Mouse (Mus musculus): ENCODE data around the gene Tanc2.

Gene Tanc2

DNA sequence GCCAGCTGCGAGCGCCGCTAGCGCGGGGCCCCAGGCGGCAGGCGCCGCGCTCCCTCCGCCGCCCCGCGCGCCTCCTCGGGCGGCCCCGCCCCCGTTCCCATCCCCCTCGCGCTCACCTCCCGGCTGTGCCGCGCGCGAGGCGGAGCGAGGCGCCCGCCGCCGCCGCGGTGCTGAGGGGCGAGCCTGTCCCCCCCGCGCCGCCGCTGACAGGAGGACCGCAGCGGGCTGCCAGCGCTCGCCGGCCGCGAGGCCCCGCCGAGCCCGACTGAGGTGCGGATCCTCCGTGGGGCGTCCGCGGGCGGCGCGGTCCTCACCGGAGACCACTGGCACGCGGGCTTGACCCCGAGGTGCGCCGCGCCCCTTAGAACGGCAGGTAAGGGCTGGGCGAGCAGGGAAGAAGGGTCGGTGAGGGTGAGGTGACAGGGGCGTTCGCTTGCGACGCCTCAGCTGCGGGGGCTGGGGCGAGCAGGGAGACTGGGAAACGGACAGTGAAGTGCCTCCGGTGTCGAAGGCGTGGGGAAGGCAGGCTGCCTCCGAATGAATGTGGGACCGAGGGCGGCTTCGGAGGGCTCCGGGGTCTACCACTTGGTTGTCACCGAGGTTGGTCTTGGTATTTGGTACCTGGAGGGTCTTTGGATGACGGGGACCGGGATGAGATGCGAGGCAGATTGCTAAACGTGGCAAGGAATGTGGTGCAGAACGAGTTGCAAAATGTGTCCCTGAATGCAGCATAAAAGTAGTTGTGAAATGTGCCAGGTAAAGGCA lies at the start of gene Tanc2:
Gene Tanc2 (plus strand): TSS at position 110 of the 765 bp plus-strand sequence.
- peak; percentile 70 for DNase-seq (ENCODE audit: low read depth)

DNA sequence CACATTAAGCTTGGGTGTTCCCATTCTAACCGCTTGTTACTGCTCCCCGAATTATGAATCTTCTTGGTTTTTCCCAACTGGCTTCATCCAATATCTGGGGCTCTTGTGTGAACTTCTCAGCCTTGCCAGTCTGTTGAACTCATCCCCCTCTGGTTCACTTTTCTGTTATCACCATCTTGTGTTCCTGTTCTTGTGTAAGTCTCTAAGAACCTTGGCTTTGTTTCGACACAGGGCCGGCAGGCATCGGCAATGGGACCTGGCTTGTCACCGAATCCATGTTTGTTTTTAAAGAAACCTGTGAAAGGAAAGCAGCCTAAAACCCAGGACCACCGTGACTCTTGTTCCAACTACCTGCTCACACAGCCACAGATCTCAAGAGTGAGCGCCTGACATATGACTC lies 49.0 kb upstream of the Tanc2 start:
- no peak for DNase-seq (ENCODE audit: low read depth)

DNA sequence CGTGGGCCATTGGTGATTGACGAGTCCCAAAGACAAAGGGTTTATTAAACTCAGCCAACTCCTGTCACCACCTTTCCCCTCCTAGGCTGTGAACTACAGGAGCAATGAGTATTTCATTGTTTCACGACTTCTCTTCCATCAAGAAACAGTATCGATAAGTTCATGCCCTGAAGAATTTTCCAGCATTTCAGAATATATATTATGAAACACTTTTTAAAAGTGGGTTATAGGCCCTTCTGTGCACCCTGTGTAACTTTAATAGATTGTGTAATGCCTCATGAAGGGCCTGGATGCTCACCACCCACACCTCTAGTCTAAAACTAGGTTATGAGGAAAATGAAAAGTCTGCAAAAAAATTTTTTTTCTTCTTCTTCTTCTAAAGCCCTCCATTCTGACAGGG lies 48.4 kb upstream of the Tanc2 start:
- DNase-seq (ENCODE audit: low read depth), result no peak

DNA sequence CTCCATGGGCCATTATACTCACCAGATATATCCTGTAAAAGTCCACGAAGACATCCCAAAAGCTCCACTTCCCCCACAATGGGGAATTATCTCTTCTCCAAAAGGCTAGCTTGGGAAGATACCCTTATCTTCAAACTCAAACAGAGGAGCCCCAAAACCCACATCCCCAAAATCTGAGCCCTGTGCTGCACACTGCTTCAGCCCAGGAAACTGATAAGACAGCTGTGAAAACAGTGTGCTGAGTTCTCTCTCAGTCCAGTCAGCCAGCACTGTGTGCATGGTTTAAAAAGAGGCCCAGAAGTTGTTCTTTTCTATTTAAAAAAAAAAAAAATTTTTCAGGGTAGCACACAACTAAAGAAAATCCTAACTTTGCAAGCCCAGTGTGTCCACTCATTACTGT lies 47.7 kb upstream of the Tanc2 start:
- DNase-seq (ENCODE audit: low read depth), result no peak

DNA sequence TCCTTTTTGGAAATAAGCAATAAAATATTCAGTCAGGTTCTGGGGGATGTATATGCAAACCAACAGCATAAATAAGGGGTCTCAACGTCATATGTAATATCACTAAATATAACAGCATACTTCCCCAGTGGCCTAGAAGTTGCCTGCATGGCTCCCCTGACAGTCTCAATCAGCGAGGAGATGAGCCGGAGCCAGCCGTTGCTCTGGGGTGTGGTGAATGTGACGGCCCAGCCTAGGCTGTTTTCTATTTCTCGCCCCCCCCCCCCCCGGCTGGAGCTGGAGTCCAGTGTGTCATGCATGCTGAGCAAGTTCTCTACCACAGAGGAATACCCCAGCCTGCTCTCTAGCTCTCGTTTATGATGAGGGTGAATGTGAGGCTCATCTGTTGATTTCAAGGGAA lies 44.0 kb upstream of the Tanc2 start:
- no peak for DNase-seq (ENCODE audit: low read depth)

DNA sequence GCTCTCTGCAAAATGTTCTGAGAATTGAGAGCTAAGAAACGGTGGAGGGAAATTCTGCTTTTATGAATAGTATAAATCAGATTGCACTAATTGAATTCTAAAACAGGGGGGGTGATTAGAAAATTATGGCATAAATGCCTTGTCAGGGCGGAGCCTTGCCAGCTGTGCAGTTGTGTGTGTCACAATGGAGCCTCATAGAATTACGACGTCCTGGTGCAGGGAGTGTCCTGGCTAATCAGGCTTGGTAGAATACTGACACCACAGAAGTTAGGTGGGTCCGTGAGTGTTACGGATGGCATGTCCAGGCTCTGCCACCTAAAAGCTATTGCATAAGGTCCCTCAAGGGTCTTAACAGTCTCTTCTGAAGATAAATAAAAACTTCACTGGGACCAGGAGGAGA lies 43.4 kb upstream of the Tanc2 start:
- DNase-seq (ENCODE audit: low read depth), result no peak

DNA sequence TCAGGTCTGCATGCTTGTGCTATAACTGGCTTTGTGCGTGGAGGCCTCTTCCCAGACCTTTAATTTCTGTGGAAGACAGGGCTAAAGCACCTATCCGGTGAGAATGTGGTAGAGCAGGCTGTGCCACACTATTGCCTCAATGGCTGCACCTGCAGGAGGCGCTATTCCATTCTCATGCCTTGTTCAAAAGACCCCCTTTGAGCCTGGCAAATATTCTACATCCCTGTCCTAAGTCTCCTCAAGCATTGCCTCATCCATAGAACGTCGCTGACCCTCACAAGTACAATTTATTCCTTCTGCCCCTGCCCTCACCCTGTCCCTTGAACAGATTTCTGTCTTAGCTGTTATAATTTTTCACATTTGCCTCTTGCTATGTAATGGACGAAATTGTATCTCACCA lies 41.4 kb upstream of the Tanc2 start:
- no peak for DNase-seq (ENCODE audit: low read depth)

DNA sequence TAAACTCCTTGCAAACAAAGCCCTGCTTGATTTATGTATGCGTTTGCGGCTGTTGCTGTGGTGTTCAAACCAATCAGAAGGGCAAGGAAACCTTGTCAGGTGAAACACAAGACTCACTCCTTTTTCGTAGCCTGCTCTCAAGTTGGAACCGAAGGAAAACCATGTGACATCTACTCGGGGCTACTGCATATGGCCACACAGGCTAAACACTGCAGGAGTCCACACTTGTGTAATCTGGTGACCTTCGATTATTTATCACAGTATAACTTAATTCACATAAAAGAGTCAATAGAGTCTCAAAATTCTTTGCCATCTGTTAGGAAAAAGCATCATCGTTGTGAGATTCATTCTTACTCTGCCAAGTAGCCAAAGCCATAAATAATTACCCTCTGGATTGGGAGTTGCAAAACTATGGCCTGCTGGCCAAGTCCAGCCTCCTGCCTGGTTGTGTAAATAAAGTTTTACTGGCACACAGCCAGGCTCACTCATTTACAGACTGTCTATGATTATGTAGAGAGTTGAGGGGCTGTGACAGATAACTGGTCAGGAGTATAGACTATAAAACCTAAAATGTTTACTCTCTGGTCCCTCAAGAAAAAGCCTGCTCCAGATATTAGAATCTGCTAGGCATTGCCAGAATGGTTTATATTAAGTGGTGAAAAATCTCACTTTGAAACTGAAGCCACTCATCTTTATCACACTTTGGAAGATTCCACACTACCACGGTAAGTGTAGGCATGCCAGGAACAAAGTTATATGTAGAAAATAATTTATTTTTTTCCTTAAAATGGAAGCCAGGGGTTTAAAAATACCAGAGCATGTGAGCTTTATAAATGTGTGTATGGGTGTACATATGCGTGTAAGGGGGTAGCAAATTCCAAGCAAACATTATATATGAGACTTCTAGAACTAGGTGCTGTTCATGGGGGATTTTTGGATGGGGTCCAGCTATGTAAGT lies 40.3 kb upstream of the Tanc2 start:
- DNase-seq (ENCODE audit: low read depth), result no peak

DNA sequence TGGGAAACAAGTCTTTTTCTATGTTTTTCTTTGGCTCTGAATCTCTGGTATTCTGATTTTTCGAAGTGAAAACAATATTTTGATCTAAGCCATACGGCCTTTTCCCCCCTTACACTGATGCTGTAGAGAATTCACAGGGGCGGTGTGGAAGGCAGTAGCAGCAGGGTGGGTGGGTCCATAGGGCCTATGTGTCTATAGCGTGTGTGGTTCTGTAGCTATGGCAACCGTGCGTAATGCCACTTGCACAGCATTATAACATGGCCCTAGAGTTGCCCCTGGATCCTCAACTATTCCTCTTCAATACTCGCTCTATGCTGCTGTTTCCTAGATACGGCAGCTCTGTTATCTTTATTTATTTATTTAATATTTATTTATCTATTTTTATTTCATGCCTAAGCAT lies 32.5 kb upstream of the Tanc2 start:
- DNase-seq (ENCODE audit: low read depth), result no peak

DNA sequence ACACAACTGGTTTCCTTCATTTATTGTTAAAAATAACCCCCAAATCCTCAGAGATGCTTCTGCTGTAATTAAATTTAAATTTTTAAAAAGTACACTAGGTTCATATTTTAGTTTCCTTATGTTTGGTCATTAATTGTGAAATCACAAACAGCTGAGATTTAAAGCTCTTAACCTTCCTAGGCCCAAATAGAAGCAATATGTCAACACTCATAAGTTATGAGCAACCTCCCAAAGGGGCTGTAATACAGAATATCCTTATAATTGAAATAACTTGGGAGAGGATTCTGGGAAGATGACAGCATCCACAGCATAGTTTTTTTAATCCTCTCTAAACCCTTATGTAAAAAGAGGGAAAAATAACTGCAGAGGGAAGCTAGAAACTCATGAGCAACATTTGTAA lies 31.7 kb upstream of the Tanc2 start:
- no peak for DNase-seq (ENCODE audit: low read depth)

DNA sequence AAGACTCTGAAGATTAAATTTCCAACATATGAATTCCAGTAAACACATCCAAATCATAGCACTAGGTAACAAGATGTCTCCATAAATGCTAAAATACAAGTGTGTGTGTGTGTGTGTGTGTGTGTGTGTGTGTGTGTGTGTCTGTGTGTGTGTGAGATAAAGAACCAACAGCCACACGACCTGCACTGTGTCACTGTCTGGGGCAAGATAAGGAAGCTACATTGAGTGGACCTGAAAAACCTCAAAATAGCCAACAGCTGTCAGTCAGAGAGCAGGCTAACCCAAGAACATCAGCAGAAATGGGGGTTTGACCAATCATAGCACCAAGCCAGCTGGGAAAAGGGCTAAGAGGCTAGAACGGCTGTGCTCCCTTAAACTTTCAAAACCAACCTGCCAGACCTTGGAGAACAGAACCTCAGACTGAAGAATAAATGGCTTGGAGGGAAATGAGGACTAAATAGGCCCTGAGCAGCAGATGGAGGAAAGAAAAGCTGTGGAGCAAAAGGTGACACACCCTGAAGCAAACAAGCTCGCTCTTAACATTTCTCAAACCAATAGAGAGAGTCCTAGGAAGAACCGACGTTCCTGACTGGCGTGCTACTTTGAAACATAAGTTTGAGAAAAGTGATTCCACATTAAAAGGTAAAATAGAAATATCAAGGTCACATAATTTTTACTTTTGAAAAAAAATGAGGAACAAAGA lies 30.8 kb upstream of the Tanc2 start:
- no peak for DNase-seq (ENCODE audit: low read depth)

DNA sequence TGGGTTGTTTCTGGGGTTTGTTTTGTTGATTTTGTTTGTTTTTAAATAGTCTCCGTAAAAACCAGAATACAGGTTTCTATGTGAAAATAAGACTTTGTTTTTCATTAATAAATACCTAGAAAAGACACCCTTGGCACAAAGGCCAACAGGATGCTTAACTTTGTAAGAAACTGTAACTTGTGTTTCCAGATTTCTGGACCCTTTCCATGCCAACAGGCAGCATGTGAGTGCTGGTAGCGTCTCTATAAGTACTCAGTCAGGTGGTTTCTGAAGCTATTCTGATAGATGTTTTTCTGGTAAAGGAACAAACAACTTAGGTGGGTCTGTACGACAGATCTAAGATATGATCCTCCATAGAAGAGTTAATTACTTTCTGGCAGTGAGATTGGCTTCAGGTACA lies 26.2 kb upstream of the Tanc2 start:
- DNase-seq (ENCODE audit: low read depth), result no peak

DNA sequence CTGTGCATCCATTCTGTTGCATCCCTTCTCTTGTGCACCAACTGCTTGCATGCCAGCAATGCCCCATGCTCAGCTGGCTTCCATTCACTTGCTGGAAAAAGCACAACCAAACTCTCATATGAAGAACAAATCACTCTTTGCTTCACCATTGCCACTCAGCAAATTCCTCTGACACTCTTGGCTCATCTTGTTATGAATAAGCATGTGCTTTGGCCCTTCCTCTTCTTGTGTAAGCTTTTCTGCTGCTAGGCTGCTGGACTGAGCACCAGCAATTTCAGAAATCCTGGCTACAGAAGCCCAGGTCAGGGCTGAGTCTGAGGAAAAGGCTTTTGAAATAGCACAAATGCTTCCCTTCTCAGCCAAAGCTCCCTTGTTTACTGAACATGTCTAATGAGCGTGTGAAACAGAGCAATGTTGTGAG lies 22.6 kb upstream of the Tanc2 start:
- DNase-seq (ENCODE audit: low read depth), result no peak

DNA sequence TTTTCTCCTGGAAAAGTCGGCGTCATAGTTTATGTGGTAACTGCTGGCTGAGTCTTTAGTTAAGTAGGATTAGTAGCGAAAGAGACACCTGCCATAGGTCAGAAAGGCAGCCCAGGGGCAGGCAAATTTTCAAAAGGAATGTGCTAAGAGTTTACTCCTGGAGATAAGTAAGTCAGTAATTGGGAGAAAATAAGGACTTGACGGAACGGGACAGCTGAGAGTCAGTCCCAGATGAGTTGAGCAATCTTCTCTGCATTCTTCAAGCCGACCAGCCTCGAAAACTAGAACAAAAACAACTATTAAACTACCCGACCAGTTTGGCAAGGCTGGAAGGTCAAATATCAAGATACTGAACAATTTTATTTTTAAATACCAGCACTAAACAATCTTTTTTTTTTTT lies 17.8 kb upstream of the Tanc2 start:
- no peak for DNase-seq (ENCODE audit: low read depth)

DNA sequence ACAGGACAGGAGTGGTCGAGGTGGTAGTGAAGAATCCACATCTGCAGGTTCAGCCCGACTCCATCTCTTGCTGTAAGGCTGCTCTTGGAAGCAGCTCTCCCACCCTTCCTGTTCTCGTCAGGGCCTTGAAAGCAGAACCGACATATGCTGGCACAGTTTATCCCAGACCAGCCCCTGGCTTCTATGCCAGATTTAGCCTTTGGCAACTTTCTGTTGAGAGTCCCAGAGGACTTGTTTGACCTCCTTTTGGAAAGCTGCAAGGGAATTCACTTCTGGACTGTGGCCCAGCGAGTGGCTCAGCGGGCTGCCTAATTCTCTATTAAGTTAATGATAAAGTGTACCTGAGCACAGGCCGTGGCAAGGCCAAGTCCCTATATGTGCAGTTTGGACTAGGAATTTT lies 15.5 kb upstream of the Tanc2 start:
- DNase-seq (ENCODE audit: low read depth), result no peak

DNA sequence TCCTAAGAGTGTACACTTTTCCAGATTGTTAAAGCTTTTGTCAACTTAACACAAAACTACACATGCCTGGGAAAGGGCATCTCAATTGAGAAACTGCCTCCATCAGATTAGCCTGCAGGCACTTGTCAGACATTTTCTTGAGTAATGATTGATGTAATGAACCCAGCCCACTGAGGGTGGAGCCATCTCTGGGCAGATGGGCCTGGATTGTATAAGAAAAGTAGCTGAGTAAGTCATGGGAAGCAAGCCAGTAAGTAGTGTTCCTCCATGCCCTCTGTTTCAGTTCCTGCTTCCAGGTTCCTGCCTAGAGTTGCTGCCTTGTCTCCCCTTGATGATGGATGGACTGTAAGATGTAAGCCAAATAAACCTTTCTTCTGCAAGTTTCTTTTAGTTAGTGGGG lies 12.6 kb upstream of the Tanc2 start:
- DNase-seq (ENCODE audit: low read depth), result no peak

DNA sequence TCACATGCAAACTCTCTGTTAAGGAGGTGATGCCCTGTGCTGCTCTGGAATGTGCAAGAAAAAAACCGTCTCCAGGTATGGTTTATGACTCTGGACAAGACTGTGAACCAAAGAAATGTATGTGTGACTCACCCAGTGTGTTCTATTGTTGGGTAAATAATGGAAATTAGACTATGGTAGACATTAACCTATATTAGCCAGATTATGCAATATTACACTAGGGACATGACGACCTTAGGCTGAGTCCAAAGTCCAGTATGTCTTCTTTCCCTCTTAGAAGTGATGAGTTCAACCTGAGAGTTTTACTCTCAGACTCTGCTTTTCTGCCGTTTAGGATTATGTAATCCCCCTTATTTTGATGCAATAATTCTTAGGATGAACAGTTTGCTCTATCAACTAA lies 7.8 kb upstream of the Tanc2 start:
- DNase-seq (ENCODE audit: low read depth), result no peak

DNA sequence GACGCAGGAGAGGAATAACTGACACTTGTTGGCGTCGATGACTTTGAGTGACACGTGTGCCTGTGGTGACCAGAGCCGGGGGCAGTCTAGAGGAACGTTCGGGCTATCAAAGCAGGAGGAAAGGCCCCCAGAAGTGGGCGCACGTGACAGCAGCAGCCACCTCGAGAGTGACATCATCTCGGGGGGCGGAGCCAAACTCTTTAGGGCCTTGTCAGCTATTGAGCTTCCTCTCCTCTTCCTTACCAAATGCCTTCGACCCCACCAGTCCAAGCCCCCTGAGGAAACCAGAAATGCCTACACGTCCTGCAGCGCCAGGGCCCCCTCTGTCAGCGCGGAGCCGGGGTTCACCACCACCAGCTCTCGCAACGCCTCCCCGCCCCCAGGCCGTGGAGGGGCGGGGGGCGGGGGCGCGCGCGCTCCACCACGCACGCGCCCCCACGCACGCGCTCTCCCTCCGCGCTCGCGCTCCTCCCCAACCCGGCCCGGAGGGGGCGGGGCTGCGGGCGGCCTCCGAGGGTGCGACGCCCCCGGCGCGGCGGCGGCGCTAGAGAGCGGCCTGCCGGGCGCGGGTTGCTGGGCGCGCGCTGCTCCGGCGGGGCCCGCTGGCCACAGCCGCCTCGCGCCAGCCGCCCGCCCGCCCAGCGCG lies 432 bp upstream of the Tanc2 start:
- peak; percentile 90 for DNase-seq (ENCODE audit: low read depth)

DNA sequence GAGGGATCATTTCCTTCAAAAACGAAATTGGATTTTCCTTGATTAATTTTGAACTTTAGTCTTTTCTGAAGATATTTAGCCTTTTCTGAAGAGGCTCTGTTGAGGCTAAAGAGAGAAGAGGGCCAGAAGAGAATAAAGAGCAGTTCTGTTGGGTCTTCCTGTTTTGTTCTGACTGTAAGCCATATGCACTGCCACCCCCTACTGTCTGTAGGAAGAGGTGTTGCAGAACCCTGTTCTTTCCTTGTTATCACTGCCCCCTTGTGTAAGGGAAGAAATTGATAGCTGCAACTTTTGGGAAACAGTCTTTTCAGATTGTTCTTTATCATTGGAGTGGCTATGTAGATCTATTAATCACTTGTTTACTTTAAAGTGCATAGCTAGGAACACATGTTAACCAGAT lies 2.1 kb downstream of the Tanc2 start:
- DNase-seq (ENCODE audit: low read depth), result peak; percentile 74

DNA sequence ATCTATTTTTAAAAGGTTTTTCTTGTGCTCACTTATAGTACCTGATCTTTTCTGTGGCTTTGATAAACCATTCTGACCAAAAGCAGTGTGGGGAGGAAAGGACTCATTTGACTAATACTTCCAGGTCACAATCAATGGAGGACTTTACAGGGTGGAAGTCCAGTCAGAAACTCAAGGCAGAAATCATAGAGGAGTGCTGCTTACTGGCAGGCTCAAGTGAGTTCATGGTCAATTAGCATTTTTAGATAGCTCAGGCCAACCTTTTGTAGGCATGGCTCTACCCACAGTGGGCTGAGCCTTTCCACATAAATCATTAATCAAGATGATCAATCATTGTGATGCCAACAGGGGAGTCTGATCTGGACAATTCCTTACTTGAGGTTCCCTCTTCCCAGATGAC lies 12.4 kb downstream of the Tanc2 start:
- DNase-seq (ENCODE audit: low read depth), result no peak

DNA sequence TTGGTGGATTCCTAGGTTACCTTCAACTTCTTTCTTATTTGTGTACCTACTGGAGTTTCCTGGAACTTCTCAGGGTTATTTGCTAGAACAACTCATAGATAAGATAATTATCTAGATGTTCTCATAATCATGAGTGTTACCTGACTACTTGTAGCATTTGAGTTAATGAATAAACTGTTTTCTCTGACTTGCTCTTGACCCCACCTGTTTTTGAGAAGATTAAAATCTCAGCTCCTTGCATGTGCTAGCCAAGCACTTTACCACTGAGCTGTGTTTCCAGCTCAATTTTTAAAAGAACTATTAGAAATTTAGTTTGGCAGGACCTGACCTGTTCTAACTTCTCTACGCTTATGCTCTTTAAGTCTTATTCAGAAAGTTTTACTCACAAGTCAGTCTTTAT lies 36.4 kb downstream of the Tanc2 start:
- DNase-seq (ENCODE audit: low read depth), result no peak

DNA sequence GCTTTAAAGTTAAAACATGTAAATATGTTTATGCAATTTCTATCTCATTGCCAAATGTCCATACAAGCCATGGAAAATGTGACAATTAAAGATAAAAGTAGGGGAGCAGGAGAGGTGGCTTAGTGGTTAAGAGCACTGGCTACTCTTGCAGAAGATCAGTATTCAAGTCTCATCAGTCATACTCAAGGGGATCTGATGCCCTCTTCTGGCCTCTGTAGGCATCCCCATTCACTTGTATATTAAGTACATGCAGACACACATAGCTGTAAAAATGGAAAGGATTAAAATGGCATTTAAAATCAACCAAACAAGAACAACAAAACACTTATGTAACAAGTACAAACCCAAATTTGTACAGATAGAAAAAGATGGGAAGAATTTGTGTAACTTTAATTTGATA lies 54.2 kb downstream of the Tanc2 start:
- DNase-seq (ENCODE audit: low read depth), result peak; percentile 22
